Mouse (Mus musculus) B cell, adult 67 days (primary cell): ENCODE measurements around the gene Ndufb10. TPM values are rescaled to one million over a fixed set of nuclear protein-coding genes. Genes with fewer than 3 reads are reported as not detected.

Experiments used
- total RNA-seq, 2 experiments: library from RNA; stranded (reverse); gene quantifications; 4 replicates each; pipeline ENCODE4 v1.2.4; 2023

Gene Ndufb10
- 10 to 100 TPM; 67.1 to 79.0 TPM for total RNA-seq

DNA sequence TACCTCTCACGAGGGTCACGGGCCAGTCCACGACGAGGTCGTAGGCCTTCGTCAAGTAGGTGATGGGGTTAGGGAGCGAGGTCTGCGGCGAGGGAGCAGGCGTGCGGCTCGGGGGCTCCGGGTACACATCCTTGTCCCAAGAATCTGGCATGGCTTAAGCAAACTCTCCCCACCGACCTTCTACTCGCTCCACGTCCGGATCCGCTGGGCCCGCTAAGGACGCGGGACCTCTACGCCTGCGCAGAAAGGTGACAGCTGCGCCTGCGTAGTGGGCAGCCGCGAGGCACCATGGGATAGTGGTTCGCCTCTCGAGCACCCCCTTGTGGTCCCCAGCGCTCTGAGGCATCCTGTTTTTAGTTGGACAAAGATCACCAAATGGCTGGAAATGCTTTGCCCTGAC is at the start of gene Ndufb10:
Gene Ndufb10 (minus strand): TSS at position 295 of the 400 bp plus-strand sequence.

DNA sequence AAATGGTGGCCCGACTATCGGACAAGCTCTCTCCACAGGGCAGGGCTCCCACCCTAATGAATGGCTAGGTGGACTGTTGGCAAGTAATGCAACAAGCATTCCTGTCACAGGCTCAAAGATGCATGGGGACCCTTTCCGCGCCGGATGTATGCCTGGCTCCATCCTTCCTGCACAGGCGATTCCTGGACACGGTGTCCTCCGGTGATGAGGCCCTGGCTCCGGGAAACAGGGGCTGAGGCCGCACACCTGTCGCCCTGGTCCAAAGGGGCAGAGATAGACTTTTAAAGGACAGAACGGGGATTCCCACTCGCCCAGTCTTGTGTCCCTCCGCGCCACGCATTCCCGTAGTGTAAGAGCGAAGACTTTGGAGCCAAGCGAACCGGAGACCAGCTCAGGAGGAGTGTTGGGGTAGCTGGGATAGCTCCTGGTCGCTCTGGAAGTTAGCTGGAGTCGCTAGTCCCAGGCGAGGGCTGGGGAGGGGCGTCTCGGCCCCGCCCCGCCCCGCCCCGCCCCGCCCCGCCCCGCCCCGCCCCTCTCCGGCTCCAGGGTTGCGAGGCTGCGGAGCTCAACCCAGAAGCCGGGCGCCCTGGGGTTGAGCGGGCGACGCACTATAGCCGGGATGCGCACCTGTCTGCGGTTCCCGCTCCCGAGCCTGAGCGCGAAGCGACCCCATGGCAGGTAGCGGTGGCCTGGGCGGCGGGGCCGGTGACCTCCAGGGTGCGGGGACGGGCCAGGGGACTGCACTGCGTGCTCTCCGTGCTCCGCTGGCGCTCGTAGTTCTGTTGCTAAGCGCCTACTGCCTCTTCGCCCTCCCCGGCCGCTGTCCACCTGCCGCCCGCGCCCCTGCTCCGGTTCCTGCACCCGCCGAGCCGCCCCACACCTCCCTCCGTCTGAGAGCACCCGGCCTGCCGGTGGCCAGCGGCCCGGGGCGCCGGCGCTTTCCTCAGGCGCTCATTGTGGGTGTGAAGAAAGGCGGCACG is 28.4 kb upstream of the Ndufb10 start, which contains the start of gene Hs3st6:
Gene Hs3st6 (plus strand): TSS at position 574 of the 980 bp plus-strand sequence.

GRCm38 (mm10) chr17:24736330-24737051 is 12.2 kb upstream of the Ndufb10 start, which contains the start of gene Msrb1:
Msrb1 (plus strand) TSS chr17:24736642.

DNA sequence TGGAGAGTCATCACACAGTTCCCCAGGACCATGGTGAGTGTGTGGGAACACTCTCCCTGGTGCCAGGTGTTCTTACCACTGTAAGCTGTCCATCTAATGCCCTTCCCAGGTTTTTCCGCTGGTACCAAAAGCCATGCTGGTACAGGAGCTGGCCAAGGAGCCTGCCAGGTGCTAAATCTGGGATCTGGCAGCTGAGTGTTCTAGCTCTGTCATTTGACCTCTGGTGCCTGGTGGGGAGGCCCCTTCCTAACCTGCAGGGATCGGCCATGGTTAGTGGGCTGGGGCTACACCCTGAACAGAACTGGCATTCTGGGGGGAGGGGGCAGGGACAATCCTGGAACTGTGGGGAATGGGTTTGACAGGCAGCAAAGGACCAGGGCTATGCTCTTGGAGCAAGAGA is 3.3 kb upstream of the Ndufb10 start, which contains the start of gene Rpl3l:
Gene Rpl3l (plus strand): TSS at position 203 of the 400 bp plus-strand sequence.

DNA sequence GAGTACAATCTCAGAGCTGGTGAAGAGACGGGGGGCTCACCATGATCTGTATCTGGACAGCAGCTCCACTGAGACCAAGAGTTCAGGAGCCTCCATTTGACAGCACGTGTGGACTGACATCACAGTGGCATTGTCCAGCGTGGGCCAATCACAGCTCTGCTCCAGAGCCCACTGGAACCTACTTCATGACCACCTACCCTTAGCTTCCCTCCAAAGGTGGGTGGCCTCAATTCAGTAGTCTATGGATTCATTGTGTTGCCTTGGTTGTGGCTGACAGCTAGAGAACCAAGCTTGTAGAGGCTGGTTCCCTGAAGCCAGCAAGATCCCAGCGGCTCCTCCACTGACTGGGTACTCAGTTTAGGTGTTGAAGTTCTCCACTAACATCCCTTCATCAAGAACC is 6.3 kb downstream of the Ndufb10 start, which contains the start of the genes Rnf151 and Rps2:
Gene Rnf151 (minus strand): TSS at position 121 of the 400 bp plus-strand sequence.
Gene Rps2 (plus strand): TSS at position 174 of the 400 bp plus-strand sequence.

GRCm38 (mm10) chr17:24706982-24707800 is 17.1 kb downstream of the Ndufb10 start, which contains the start of gene Tbl3:
Tbl3 (minus strand) TSS chr17:24707660.

DNA sequence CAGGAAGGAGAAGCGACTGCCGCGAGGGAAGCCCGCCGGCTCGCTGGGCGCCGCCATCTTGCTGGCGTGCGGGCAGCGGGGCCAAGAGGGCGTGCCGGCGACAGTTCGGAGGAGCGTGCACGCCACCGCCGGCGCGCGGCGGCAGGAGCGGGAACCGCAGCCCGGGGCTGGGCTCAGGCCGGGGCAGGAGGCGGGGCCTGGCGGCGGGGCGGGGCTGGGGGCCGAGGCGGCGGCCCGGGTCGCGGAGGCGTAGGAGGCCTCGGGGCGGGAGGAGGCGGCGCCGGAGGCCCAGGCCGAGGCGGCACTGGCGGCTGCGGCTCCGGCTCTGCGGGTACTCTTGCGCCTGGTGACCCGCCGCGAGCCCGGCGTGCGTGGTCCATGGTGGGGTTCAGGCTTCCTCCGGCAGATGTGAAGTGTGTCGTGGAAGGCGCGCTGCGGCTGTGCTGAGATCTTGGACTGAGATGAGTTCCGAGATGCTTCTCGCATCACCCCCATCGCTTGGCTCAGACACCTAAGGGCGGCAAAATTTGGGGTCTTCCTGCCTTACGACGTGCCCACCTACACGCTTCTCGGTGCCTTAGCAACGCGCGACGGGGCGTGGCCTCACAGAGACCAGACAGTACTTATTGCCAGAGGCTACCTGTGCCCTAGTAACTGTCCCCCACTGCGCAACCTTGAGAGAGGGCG is 28.1 kb downstream of the Ndufb10 start, which contains the start of the genes Gfer and Noxo1:
Gene Gfer (minus strand): TSS at position 146 of the 687 bp plus-strand sequence.
Gene Noxo1 (plus strand): TSS at position 224 of the 687 bp plus-strand sequence.

GRCm38 (mm10) chr17:24689251-24690081 is 34.8 kb downstream of the Ndufb10 start, which contains the start of gene Syngr3:
Syngr3 (minus strand) TSS chr17:24689955.

Other genes starting within 250 kb of the Ndufb10 start
- gene Mlst8, start 245.4 kb downstream of the Ndufb10 start, total RNA-seq, result 10 to 100 TPM; 24.9 to 30.6 TPM
- not detected for gene Caskin1, start 235.9 kb downstream of the Ndufb10 start, total RNA-seq
- 100 to 1,000 TPM; 202 to 220 TPM for gene Traf7, start 196.5 kb downstream of the Ndufb10 start, total RNA-seq
- 1 to 10 TPM; 1.1 to 1.5 TPM for gene Rab26, start 190.3 kb downstream of the Ndufb10 start, total RNA-seq
- gene Pkd1, start 174.6 kb downstream of the Ndufb10 start, total RNA-seq, result 10 to 100 TPM; 75.3 to 80.9 TPM
- 100 to 1,000 TPM in 1 of 2 experiments, 10 to 100 TPM in 1; 97.7 to 108 TPM for gene Tsc2, start 91.8 kb downstream of the Ndufb10 start, total RNA-seq
- gene Nthl1, start 91.8 kb downstream of the Ndufb10 start, total RNA-seq, result 1 to 10 TPM; 4.1 to 7.8 TPM
- gene Slc9a3r2, start 74.2 kb downstream of the Ndufb10 start, total RNA-seq, result under 1 TPM in 1 of 2 experiments, not detected in 1; 0.30 TPM
- gene Npw, start 66.0 kb downstream of the Ndufb10 start, total RNA-seq, result not detected
- 10 to 100 TPM; 60.3 to 60.7 TPM for gene Zfp598, start 54.8 kb downstream of the Ndufb10 start, total RNA-seq
- gene Syngr3, start 34.5 kb downstream of the Ndufb10 start, total RNA-seq, result under 1 TPM in 1 of 2 experiments, not detected in 1; 0.50 TPM
- gene Gfer, start 28.3 kb downstream of the Ndufb10 start, total RNA-seq, result 10 to 100 TPM; 15.8 to 17.5 TPM
- gene Noxo1, start 28.2 kb downstream of the Ndufb10 start, total RNA-seq, result 1 to 10 TPM; 5.5 to 7.4 TPM
- gene Tbl3, start 16.8 kb downstream of the Ndufb10 start, total RNA-seq, result 10 to 100 TPM; 30.5 to 32.5 TPM
- gene Rnf151, start 6.4 kb downstream of the Ndufb10 start, total RNA-seq, result not detected
- gene Rps2, start 6.4 kb downstream of the Ndufb10 start, total RNA-seq, result 1,000 to 10,000 TPM; 1,102 to 1,132 TPM
- gene Rpl3l, start 3.3 kb upstream of the Ndufb10 start, total RNA-seq, result not detected
- 10 to 100 TPM; 31.6 to 34.3 TPM for gene Msrb1, start 12.2 kb upstream of the Ndufb10 start, total RNA-seq
- gene Hs3st6, start 28.5 kb upstream of the Ndufb10 start, total RNA-seq, result not detected
- not detected for gene Meiob, start 79.8 kb upstream of the Ndufb10 start, total RNA-seq
- 10 to 100 TPM; 29.9 to 32.6 TPM for gene Hagh, start 115.7 kb upstream of the Ndufb10 start, total RNA-seq
- 1 to 10 TPM; 1.8 to 2.6 TPM for gene Fahd1, start 125.9 kb upstream of the Ndufb10 start, total RNA-seq
- gene Igfals, start 141.5 kb upstream of the Ndufb10 start, total RNA-seq, result 1 to 10 TPM in 1 of 2 experiments, under 1 TPM in 1; 0.80 to 1.3 TPM
- gene Nubp2, start 161.9 kb upstream of the Ndufb10 start, total RNA-seq, result 10 to 100 TPM; 61.9 to 68.8 TPM
- 10 to 100 TPM; 36.0 to 40.1 TPM for gene Spsb3, start 162.2 kb upstream of the Ndufb10 start, total RNA-seq
- 10 to 100 TPM; 68.9 to 86.2 TPM for gene Eme2, start 170.6 kb upstream of the Ndufb10 start, total RNA-seq
- gene Mrps34, start 170.6 kb upstream of the Ndufb10 start, total RNA-seq, result 10 to 100 TPM; 25.7 to 31.4 TPM
- gene Nme3, start 172.0 kb upstream of the Ndufb10 start, total RNA-seq, result 10 to 100 TPM; 31.9 to 34.5 TPM
- 100 to 1,000 TPM; 234 to 243 TPM for gene Mapk8ip3, start 212.5 kb upstream of the Ndufb10 start, total RNA-seq
- 10 to 100 TPM; 40.5 to 45.8 TPM for gene Jpt2, start 236.2 kb upstream of the Ndufb10 start, total RNA-seq